Mouse (Mus musculus) heart, embryonic 12.5 days (tissue): ENCODE results near the gene Esrrg. TPM values are rescaled to one million over a fixed set of nuclear protein-coding genes. Genes with fewer than 3 reads are reported as not detected.

Experiments used
- ATAC-seq: fragments of 200-750 bp; cut with Nextera tagmentation; 2 replicates; pipeline ENCODE4 v1.8.0; 2017; ENCODE audit warnings: moderate TSS enrichment, moderate library complexity; ENCODE audit not compliant: insufficient number of reproducible peaks, low FRiP score
- H3K27ac ChIP-seq: fragments of 300-500 bp; sonication (generic); 2 replicates; pipeline ENCODE4 v1.5.1; 2016; ENCODE audit warnings: mild to moderate bottlenecking, moderate library complexity; ENCODE audit not compliant: poor library complexity, severe bottlenecking
- H3K27me3 ChIP-seq: fragments of 300-500 bp; sonication (generic); replicated peaks from 2 replicates; pipeline ENCODE4 v1.6.1; 2016; ENCODE audit warnings: mild to moderate bottlenecking, moderate library complexity
- H3K36me3 ChIP-seq: fragments of 300-500 bp; sonication (generic); 2 replicates; pipeline ENCODE4 v1.6.1; 2016; ENCODE audit warnings: mild to moderate bottlenecking, moderate library complexity
- H3K4me1 ChIP-seq: fragments of 300-500 bp; sonication (generic); replicated peaks from 2 replicates; pipeline ENCODE4 v1.6.1; 2016; ENCODE audit warnings: mild to moderate bottlenecking
- H3K4me2 ChIP-seq: fragments of 300-500 bp; sonication (generic); 2 replicates; pipeline ENCODE4 v1.6.1; 2016; ENCODE audit warnings: mild to moderate bottlenecking, moderate library complexity
- H3K4me3 ChIP-seq: fragments of 300-500 bp; sonication (generic); 2 replicates; pipeline ENCODE4 v1.5.1; 2016; ENCODE audit warnings: mild to moderate bottlenecking
- H3K9ac ChIP-seq: fragments of 300-500 bp; sonication (generic); 2 replicates; pipeline ENCODE4 v1.6.1; 2016; ENCODE audit warnings: mild to moderate bottlenecking, moderate library complexity
- H3K9me3 ChIP-seq: fragments of 300-500 bp; sonication (generic); replicated peaks from 2 replicates; pipeline ENCODE4 v1.6.1; 2016; ENCODE audit warnings: mild to moderate bottlenecking, moderate library complexity
- WGBS: fragments of 180-500 bp; shearing (Covaris S2); methylation state at CpG from one replicate; pipeline ENCODE4 v1.1.7; 2016; 5-methylcytosine and 5-hydroxymethylcytosine counted together
- polyA plus RNA-seq: library from polyadenylated mRNA; unstranded; fragments of >200 nt; fragmentation: Nextera tagmentation; extraction: Ambion mirVana; gene quantifications from 2 replicates; pipeline ENCODE4 v1.2.1, GENCODE M21; 2016

Esrrg gene
- polyA plus RNA-seq, 1 experiment from 2014 or later: 33.3 TPM

- WGBS: 14% methylated on average over 18 of the region's 18 CpGs
- Histone ChIP-seq H3K27ac (peak overlapping the region; percentile 85), H3K9ac (no peak overlapping the region), H3K4me3 (no peak overlapping the region), H3K27me3 (no peaks in the 10 kb centered on the region), H3K4me1 (peaks cover 37% of the 10 kb centered on the region), H3K4me2 (peak overlapping the region; percentile 32; the same call in 1 of the 2 replicates), H3K36me3 (no peaks in the 10 kb centered on the region), H3K9me3 (no peaks in the 10 kb centered on the region)
- no peak for ATAC-seq
Observed at GRCm38 (mm10) chr1:187964829-187965760, 356.5 kb downstream of the Esrrg start.

- Histone ChIP-seq H3K9ac (no peak overlapping the region), H3K27ac (peak overlapping the region; percentile 35; the same call in 1 of the 2 replicates), H3K4me1 (peaks cover 37% of the 10 kb centered on the region), H3K36me3 (no peaks in the 10 kb centered on the region), H3K9me3 (no peaks in the 10 kb centered on the region), H3K27me3 (no peaks in the 10 kb centered on the region), H3K4me2 (no peak overlapping the region), H3K4me3 (no peak overlapping the region)
- WGBS: 33% methylated on average over 6 of the region's 6 CpGs
- no peak for ATAC-seq
Observed at GRCm38 (mm10) chr1:187965921-187966320, 357.3 kb downstream of the Esrrg start.

GRCm38 (mm10) chr1:187968379-187968778 lies 359.8 kb downstream of the Esrrg start:
- WGBS: 83% methylated on average over 4 of the region's 4 CpGs
- H3K9me3 ChIP-seq: no peaks in the 10 kb centered on the region
- H3K36me3 ChIP-seq: no peaks in the 10 kb centered on the region
- H3K4me3 ChIP-seq: no peak overlapping the region
- peaks cover 40% of the 10 kb centered on the region for H3K4me1 ChIP-seq
- H3K4me2 ChIP-seq: no peak overlapping the region
- H3K27ac ChIP-seq: no peak overlapping the region
- no peak for ATAC-seq
- H3K27me3 ChIP-seq: no peaks in the 10 kb centered on the region
- no peak overlapping the region for H3K9ac ChIP-seq

- Histone ChIP-seq H3K27ac (no peak overlapping the region), H3K4me2 (no peak overlapping the region), H3K27me3 (no peaks in the 10 kb centered on the region), H3K4me1 (peaks cover 42% of the 10 kb centered on the region), H3K9me3 (no peaks in the 10 kb centered on the region), H3K9ac (no peak overlapping the region), H3K4me3 (no peak overlapping the region), H3K36me3 (no peaks in the 10 kb centered on the region)
- whole genome bisulfite sequencing: 68% methylated on average over 5 of the region's 5 CpGs
- ATAC-seq: no peak
Observed at GRCm38 (mm10) chr1:187969491-187969890, 360.9 kb downstream of the Esrrg start.

DNA sequence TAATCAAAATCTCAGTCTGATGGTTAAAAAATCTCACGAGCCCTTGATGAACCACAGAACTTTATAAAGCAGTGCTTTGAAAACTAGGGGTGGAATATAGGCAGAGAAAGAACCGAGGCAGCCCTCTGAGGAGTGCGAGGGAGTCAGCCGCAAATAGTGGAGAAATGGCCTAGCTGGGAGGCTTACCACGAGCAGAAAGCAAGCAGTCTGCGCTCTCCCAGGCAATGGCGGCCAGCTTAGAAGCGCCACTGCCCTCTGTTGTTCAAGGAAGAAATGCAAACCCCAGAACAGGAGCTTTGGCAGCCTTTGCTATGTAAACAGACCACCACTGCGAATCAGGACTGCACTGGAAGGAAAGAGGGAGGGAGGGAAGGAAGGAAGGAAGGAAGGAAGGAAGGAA lies 365.8 kb downstream of the Esrrg start:
- 0 out of 2 replicates have a peak, but pooled peaks have one; percentile 45 for ATAC-seq
- WGBS: 12% methylated on average over 9 of the region's 9 CpGs
- H3K4me1 ChIP-seq: peaks cover 24% of the 10 kb centered on the region

GRCm38 (mm10) chr1:187975465-187976352 lies 367.1 kb downstream of the Esrrg start:
- no peaks in the 10 kb centered on the region for H3K36me3 ChIP-seq
- H3K4me3 ChIP-seq: no peak overlapping the region
- H3K9ac ChIP-seq: no peak overlapping the region
- H3K4me1 ChIP-seq: peaks cover 21% of the 10 kb centered on the region
- H3K4me2 ChIP-seq: no peak overlapping the region
- H3K27me3 ChIP-seq: no peaks in the 10 kb centered on the region
- no peak overlapping the region for H3K27ac ChIP-seq
- 76% methylated on average over 20 of the region's 20 CpGs for WGBS
- no peak for ATAC-seq
- H3K9me3 ChIP-seq: no peaks in the 10 kb centered on the region

More for the DNA sequence above, 365.8 kb downstream of the Esrrg start:
- Histone ChIP-seq H3K9ac (no peak overlapping the region), H3K36me3 (no peaks in the 10 kb centered on the region), H3K4me2 (no peak overlapping the region), H3K9me3 (no peaks in the 10 kb centered on the region), H3K4me3 (no peak overlapping the region), H3K27me3 (no peaks in the 10 kb centered on the region), H3K27ac (no peak overlapping the region)

DNA sequence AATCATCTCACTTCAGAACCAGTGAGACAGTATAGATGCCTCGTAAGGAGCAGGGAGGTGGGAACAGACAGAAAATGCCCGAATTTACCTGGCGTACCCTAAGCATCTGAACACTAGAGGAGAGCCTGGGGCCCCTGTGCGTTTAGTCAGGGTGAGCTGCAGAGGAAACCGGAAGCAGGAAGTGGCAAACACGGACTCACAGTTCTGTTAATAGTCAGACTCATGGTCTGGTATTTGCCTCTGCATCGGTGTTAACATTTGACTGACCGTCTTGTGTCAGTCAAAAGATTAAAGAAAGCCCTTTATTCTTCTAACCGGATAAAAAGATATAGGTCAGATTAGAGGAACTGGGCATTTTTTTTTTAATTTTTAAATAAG lies 367.8 kb downstream of the Esrrg start:
- Histone ChIP-seq H3K4me2 (no peak overlapping the region), H3K9me3 (no peaks in the 10 kb centered on the region), H3K36me3 (no peaks in the 10 kb centered on the region), H3K27me3 (no peaks in the 10 kb centered on the region), H3K4me1 (peaks cover 17% of the 10 kb centered on the region), H3K27ac (no peak overlapping the region), H3K9ac (no peak overlapping the region), H3K4me3 (no peak overlapping the region)
- 60% methylated on average over 9 of the region's 9 CpGs for WGBS
- ATAC-seq: no peak

DNA sequence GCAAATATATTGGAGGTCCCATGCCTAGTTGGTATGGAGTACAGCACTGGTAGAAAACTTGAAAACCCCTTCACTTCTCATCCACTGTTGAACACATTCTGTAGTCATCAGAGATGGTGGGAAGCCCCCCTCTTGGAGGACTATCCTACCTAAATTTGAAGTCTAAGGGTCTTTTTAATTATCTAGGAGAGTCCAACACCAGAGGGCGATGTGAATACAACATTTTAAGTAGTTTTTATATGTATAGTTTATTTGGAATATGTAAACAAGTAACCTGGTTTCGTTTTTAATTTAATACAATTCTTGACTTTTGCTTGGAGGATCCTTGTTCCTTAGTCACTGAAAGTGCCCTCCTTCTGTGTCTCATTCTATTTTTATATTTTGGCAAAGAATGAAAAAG lies 372.4 kb downstream of the Esrrg start:
- no peaks in the 10 kb centered on the region for H3K36me3 ChIP-seq
- H3K4me3 ChIP-seq: no peak overlapping the region
- no peaks in the 10 kb centered on the region for H3K27me3 ChIP-seq
- no peak overlapping the region for H3K4me2 ChIP-seq
- WGBS: 73% methylated on average over 2 of the region's 2 CpGs
- H3K27ac ChIP-seq: no peak overlapping the region
- peaks cover 10% of the 10 kb centered on the region for H3K4me1 ChIP-seq
- no peaks in the 10 kb centered on the region for H3K9me3 ChIP-seq
- no peak for ATAC-seq
- no peak overlapping the region for H3K9ac ChIP-seq

- Histone ChIP-seq H3K27ac (no peak overlapping the region), H3K9me3 (no peaks in the 10 kb centered on the region), H3K4me3 (no peak overlapping the region), H3K36me3 (no peaks in the 10 kb centered on the region), H3K4me1 (peaks cover 7% of the 10 kb centered on the region), H3K9ac (no peak overlapping the region), H3K27me3 (no peaks in the 10 kb centered on the region), H3K4me2 (no peak overlapping the region)
- ATAC-seq: no peak
- WGBS: 43% methylated on average over 4 of the region's 4 CpGs
Observed at GRCm38 (mm10) chr1:187983177-187983576, 374.6 kb downstream of the Esrrg start.

DNA sequence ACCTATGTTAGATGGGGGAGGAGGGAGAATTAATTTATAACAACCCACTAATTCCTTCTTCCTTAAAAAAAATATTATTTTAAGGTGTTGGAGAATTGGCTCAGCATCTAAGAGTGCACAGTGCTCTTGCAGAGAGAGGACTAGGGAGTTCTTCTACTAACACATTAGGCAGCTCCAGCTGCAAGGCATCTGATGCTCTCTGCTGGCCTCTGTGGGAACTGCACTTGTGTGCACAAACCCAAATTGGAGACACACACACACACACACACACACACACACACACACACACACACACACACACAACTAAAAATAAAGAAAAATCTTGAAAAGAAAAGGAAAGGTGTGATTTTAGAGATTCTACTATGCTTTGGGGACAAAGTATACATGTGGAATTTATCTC lies 381.6 kb downstream of the Esrrg start:
- Histone ChIP-seq H3K9ac (no peak overlapping the region), H3K4me2 (no peak overlapping the region), H3K4me3 (no peak overlapping the region), H3K9me3 (no peaks in the 10 kb centered on the region), H3K27ac (no peak overlapping the region), H3K36me3 (no peaks in the 10 kb centered on the region), H3K4me1 (no peaks in the 10 kb centered on the region), H3K27me3 (no peaks in the 10 kb centered on the region)
- no peak for ATAC-seq
